Mouse (Mus musculus): Measurements from ENCODE around the gene Upp2.

The Upp2 gene

GRCm38 (mm10) chr2:58552296-58552695 lies 14.8 kb upstream of the Upp2 start:
- no peak for DNase-seq (ENCODE audit: low spot score)

DNA sequence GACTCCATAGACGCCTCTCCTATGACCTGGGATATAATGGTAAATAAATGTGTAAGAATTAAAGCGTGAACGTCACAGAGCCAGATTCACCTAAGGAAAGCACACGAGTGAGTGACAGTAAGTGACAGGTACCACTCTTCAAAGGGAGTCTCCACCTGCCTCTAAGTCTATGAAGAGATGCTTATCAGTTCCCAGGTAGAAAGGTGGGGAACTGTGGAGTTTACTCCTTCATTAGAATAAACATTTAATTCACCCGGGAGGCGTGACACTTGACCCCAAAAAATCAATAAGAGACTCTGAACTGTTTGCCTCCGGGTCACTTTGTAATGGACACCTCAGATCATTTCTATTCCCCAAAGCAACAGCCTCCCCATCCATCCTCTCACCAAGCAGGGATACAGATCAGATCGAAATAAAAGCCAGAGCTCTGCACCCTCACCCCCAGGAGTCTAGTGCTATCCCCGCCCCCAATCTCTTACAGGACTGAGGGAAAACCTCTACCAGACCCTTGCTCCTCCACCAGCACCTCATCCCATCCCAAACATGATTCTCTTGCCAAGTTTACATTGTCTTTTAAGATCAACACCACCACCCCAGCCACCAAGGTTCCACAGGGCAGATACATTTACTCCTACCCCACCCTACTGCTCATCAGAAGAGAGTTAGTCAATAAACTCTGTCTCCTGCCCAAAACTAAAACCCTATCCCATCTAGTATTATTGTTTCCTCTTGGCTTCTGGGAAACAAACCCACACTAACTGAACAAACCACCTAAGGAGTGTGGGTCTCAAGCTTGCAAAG lies 9.9 kb upstream of the Upp2 start:
- DNase-seq (ENCODE audit: low spot score), result no peak

DNA sequence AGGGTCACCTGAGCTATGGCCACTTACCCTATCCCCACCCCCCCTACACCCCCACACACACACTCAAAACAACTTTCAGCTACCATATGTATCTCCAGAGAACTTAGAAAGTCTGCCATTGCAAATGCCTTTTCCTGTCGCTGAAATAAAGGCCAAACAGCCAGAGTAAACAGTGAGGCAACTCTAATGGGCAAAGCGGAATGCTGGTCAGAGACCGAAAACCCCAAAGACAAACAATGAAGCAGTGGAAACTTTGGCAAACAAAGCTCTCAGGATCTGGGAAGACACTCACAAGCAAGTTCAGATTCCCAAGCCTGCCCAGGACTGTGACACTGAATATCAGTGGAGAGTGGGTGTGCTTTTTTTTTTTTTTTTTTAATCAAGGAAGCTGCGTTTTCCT lies 5.0 kb upstream of the Upp2 start:
- no peak for DNase-seq (ENCODE audit: low spot score)

- no peak for DNase-seq (ENCODE audit: low spot score)
These were observed 1.8 kb upstream of the Upp2 start for GRCm38 (mm10) chr2:58565267-58565666.

DNA sequence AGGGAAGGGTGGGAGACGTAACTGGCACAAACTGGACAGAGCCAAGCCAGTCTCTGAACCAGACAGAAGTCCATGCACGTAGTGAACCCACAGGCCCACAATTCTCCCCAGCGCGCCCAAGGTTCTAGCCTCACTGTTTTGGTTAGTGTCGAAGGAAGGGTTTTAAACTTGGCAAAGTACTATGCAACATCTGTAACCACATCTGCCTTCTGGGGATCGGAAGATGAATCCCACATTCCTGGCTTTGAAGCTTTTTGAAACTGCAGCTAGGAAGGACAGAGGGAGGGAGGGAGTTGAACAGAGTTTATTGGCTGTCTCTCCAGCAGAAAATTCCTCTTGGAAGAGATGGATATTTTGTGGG lies 1.1 kb upstream of the Upp2 start:
- DNase-seq (ENCODE audit: low spot score), result no peak

- peak; percentile 58 for DNase-seq (ENCODE audit: low spot score)
These were observed 560 bp upstream of the Upp2 start for GRCm38 (mm10) chr2:58566410-58567065.

- DNase-seq (ENCODE audit: low spot score), result no peak
These were observed 995 bp downstream of the Upp2 start for GRCm38 (mm10) chr2:58567866-58568719.

- no peak for DNase-seq (ENCODE audit: low spot score)
These were observed 1.9 kb downstream of the Upp2 start for GRCm38 (mm10) chr2:58568841-58569645.

DNA sequence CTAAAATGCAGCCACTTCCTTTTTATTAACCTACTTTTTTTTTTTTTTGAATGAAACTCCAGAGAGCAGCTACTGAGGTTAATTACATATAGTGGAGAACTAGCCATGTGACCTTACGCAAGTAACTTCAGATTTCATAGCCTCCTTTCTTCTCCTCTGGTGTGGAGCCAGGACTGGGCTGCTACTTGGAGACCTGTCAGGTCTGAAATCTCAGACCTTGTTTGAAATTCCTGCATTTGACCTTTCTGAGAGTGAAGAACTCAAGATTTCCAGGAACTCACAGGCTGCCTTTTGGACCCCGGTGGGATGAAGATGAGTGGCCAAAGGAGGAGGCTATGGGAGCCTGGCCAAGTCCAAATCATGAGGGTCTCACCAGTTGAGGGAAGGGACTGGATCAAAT lies 7.1 kb downstream of the Upp2 start:
- DNase-seq (ENCODE audit: low spot score), result no peak

- DNase-seq (ENCODE audit: low spot score), result no peak
These were observed 19.2 kb downstream of the Upp2 start for GRCm38 (mm10) chr2:58586311-58586710.

DNA sequence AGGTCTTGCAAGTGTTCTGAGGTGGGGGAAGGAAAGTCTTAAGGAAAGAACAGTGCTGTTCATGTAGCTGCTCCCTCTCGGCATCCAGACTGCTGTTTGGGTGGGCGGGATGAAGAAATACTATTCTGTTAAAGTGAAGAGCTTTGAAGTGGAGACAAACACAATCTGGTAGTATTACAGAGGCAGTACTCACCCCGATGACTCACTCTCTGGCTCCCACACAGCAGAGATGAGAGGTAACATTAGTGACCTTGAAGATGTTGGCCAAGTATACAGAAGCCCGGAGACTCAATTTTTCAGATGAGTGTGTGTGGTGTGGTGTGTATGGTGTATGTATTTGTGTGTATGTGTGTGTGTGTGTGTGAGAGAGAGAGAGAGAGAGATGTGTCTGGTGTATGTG lies 22.5 kb downstream of the Upp2 start:
- no peak for DNase-seq (ENCODE audit: low spot score)

GRCm38 (mm10) chr2:58590055-58590454 lies 23.0 kb downstream of the Upp2 start:
- DNase-seq (ENCODE audit: low spot score), result no peak

DNA sequence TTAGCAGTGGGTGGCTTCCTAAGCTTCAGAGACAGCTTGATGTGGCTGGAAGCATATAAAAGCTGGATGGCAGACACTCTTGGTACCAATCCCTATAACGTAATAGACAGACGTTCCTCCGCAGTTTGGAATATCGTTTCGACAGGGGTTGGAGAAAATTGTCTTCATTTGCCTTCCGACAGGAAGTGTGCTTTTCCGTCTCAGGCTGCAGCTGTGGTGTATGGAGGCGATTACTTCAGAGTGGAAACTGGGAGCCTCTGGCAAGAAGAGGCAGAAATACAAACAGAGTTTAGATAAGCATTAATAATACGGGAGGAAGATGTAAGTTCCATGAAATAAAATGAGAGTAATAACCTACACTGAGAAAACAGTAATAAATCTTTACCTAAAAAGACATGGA lies 28.3 kb downstream of the Upp2 start:
- no peak for DNase-seq (ENCODE audit: low spot score)

DNA sequence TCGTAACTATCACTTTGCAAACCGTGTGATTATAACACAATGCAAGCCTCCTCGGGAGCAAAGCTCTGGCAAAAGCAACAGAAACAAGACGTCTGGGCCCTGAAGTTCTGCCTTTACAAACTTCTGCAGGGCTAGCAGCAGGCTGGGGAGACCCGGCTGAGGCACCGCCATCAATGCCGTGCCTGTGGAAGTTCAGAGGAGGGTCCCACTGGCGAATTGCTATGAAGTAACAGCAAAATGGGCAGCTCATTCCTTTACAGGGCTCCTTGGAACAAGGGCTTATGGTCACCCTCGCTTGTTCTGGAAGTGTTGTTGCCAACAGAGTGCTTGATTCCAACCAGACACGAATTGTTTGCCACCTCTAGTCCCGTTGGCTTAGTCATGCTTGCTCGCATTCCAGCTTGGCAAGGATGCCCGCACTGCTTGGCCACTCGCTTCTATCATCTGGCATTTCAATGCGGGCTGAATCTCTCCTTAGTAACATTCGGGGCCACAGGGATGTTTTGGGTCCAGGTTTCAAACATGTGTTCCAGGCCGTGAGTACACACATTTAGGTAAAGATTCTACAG lies 29.8 kb downstream of the Upp2 start:
- DNase-seq (ENCODE audit: low spot score), result no peak

GRCm38 (mm10) chr2:58597556-58597955 lies 30.5 kb downstream of the Upp2 start:
- DNase-seq (ENCODE audit: low spot score), result no peak

- no peak for DNase-seq (ENCODE audit: low spot score)
These were observed 32.5 kb downstream of the Upp2 start for GRCm38 (mm10) chr2:58599639-58600038.

GRCm38 (mm10) chr2:58601382-58601781 lies 34.3 kb downstream of the Upp2 start:
- no peak for DNase-seq (ENCODE audit: low spot score)

DNA sequence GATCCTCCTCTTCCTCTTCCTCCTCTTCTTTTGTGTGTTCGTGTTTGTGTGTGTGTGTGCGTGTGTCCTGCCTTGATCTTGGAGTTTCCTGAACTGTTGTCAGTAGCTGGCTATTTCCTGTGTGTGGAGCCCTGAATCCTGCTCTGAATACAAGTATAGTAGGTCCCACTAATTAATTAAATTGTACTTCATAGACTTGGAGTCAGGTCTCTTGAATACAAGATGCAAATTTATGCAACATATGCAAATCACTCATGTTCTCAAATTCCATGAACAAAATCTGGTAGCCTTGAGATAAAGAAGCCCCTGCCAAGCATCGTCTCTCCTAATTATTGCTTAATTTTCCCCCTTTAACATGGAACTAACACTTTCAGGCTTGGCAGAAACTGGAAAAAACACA lies 36.3 kb downstream of the Upp2 start:
- DNase-seq (ENCODE audit: low spot score), result no peak

- no peak for DNase-seq (ENCODE audit: low spot score)
These were observed 37.7 kb downstream of the Upp2 start for GRCm38 (mm10) chr2:58604791-58605190.

DNA sequence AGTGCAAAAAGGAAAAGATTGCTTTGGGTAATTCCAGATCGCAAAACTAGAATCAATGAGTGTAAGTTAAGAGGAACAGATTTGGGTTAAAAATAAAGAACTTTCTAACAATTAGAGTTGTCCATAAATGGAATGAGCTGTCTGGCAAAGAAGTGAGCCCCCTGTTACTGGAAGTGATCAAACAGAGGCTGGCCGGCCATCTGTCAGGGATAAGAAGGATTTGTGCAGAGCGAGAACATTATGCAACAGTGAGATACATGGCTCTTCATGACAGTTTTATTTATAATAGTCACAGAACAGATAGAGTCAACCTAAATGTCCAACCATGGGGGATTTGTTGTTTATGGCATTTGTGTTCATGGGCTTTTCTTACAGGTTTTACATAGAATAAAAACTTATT lies 46.6 kb downstream of the Upp2 start:
- DNase-seq (ENCODE audit: low spot score), result no peak

DNA sequence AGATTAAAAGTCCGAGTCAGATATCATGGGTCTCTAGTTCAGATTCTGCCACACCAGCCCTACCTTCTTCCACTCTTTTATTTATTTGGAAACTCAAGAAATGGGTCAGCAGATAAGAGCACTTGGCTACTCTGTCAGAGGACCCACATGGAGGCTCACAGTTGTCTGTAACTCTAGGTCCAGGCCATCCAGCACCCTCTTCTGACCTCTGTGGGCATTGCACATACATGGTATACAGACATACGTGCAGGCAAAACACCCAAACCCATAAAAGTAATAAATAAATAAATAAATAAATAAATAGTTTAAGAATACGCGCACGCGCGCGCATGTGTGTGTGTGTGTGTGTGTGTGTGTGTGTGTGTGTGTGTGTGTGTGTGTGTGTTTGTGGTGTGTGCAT lies 47.8 kb downstream of the Upp2 start:
- no peak for DNase-seq (ENCODE audit: low spot score)

GRCm38 (mm10) chr2:58615766-58616165 lies 48.7 kb downstream of the Upp2 start:
- no peak for DNase-seq (ENCODE audit: low spot score)

All from ovary, postnatal 10 days (tissue).